Mouse (Mus musculus): ENCODE measurements around the gene Amigo3. TPM values are rescaled to one million over a fixed set of nuclear protein-coding genes. Genes with fewer than 3 reads are reported as not detected.
"Not testable (repeated sequence)": the region's sequence is repeated elsewhere in the genome, so short reads cannot be mapped to it uniquely, and the experiment has no call there.

Gene Amigo3
- total RNA-seq (2021) = 1 to 10 TPM; 2.7 to 3.4 TPM
- long read RNA-seq, experiment 1, partial matches to known transcripts = 0 of 3 reads
- long read RNA-seq, experiment 1, other reads (novel, unspliced or antisense) = 0 of 3 reads
- long read RNA-seq, experiment 2, partial matches to known transcripts = 0 of 4 reads
- long read RNA-seq, experiment 2, other reads (novel, unspliced or antisense) = 0 of 4 reads

DNA sequence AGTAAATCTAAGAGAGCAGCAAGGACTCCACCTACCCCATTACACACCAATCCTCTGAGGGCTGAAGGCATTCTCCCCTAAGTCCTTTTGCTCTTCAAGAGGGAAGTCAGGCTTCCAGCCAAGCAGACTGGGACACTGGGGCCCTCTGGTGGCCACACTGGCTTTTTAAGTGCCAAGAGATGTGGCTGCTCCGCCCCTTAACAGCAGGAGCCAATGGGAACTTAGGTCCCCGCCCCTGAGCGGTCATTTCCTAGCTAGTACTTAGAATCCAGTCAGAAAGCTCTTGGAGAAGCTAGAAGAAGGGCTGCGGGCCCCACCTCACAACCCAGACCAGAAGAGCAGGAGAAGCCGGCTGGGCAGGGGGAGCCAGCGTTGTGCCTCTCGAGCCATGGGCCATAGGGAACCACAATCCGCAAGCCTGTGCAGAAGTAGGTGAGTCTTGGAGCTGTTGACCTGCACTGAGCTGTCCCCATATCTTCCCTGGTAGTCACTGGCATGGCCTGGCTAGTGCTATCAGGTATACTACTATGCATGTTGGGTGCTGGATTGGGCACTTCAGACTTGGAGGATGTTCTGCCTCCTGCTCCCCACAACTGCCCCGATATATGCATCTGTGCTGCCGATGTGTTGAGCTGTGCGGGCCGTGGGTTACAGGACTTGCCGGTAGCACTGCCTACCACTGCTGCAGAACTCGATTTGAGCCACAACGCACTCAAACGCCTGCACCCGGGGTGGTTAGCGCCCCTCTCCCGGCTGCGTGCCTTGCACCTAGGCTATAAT, at the start of gene Amigo3:
Amigo3 (plus strand) TSS at position 275 of the 780 bp plus-strand sequence.
- peak; percentile 98 for DNase-seq

DNA sequence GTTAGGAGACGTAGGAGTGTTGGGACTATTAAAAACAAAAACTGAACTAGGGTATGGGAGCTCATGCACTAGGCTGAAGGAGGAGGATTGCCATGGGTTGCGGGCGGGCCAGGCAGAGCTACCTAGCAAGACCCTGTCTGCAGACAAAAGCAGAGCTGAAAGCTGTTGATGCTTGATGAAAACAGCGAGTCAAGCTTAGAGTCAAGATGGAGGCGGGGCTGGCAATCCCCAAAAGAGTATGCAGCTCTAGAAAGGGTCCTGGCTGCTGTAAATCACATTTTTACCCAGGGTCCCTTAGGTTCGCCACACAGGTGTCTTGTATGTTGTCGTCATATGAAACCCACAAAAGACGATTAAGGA, 49.4 kb upstream of the Amigo3 start:
- peak; percentile 30 for DNase-seq

- DNase-seq = no peak
Measured at GRCm38 (mm10) chr9:108008041-108008440, 44.9 kb upstream of the Amigo3 start.

DNA sequence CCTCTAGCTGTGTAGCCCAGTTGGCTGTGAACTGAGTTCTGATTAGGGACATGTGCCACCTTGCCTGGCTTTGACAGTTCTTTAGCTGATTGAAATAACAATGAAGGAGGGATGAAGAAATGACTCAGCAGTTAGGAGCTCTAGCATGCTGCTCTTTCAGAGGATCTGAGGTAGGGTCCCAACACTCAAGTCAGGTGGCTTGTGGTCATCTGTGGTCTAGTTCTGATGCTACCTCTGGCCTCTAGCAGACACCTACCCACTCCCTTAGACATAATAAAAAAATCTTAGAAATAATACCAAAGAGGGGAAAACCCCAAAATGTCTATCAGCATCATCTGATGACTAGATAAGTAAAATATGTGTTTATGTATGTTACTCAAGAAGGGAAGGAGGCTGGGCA, 42.6 kb upstream of the Amigo3 start:
- DNase-seq = no peak

DNA sequence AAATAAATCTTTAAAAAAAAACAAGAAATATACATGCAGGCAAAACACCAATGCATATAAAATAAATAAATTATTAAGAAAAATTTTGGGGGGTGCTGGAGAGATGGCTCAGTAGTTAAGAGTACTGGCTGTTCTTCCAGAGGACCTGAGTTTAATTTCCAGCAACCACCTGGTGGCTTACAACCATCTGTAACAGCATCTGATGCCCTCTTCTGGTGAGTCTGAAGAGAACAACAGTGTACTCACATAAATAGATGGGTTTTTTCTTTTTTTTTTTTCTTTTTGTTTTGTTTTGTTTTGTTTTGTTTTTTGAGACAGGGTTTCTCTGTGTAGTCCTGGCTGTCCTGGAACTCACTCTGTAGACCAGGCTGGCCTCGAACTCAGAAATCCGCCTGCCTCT, 39.4 kb upstream of the Amigo3 start:
- DNase-seq = not testable (repeated sequence)

- no peak for DNase-seq
Measured at GRCm38 (mm10) chr9:108017127-108017526, 35.8 kb upstream of the Amigo3 start.

DNA sequence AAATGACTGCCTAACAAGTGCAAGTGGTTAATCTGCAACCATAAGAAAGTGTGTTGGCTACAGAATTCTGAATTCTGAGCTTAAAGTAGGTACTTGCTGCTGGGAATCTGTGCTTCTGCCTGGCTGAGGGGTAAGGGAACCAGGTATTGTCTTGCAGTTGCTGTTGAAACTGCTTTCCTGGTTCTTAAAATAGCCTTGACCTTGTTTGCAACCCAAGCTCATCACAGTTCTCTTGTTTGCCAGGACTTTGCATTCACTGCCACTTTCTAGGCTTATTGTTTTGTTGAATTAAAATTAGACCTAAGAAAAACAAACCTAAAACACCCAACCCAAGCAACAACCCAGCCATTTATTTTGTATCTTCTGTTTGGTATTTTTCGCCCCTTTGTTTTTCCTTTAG, 32.2 kb upstream of the Amigo3 start:
- no peak for DNase-seq

DNA sequence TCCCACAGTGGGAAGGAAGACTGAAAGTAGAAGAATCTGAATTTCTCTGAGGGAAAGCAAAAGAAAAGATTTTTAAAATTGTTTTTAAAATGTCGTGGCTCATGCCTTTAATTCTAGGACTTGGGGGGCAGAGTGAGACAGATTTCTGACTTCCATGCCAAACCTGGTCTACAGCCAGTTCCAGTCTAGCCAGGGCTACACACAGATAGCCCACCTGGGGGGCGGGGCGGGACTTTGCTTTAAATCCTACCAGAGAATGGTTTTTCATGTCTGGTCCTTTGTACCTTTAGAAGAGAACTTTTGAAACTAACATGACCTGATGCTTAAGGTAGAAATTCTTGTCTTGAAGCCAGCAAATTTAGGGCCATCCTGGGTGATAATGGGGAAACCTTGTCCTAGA, 29.7 kb upstream of the Amigo3 start:
- DNase-seq = no peak

- no peak for DNase-seq
Measured at GRCm38 (mm10) chr9:108026584-108026983, 26.4 kb upstream of the Amigo3 start.

DNA sequence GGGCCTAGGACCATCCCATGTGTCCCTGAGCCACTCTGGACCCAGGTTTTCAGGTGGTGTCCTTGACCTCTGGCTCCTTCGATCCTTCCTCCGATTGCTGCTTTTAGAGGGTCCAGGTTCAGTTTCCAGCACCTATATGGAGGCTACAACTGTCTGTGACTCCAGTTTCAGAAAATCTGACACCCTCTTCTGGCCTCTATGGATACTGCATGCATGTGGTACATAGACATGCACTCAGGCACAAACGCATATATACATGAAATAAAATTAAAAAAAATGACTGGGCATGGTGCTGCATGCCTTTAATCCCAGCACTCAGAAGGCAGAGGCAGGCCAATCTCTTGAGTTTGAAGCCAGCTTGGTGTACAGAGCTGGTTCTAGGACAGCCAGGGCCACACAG, 25.1 kb upstream of the Amigo3 start:
- no peak for DNase-seq

GRCm38 (mm10) chr9:108032126-108032525, 20.8 kb upstream of the Amigo3 start:
- no peak for DNase-seq

DNA sequence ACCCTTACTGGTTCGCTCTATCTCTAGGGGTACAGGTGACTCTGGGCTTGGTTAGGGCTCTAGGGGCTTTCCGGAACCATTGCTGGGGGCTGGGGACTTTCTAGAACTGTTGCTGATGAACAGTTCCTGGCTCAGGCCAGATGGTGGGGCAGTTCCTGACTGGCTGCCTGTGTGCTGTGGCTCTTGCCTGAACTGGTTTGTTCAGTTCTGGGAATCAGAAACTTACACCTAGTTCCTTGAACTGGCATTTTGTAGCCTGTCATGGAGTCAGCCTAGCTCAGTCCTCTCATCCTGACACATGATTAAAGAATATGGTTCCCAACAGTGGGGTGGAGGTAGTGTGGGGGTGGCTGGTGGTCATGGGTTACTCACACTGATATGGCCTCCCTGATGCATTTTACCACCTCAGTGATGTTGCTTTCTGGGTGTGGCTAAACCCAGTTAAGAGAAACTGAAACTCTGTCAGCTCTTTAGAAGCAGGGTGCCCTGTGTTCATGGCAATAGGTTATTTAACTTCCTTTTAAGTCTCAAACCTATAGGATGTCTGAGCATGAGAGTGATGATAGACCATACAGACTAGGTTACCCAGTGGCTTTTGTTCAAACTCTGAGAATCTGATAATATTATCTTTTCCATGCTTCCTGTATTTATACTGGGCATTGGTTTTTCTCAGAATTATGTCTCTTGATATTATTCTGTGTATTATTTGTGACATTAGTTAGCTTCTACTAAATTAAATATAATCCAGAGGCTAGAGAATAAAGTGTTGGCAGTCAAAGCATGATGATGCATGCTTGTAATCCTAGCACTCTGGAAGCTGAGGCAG, 17.4 kb upstream of the Amigo3 start:
- no peak for DNase-seq

DNA sequence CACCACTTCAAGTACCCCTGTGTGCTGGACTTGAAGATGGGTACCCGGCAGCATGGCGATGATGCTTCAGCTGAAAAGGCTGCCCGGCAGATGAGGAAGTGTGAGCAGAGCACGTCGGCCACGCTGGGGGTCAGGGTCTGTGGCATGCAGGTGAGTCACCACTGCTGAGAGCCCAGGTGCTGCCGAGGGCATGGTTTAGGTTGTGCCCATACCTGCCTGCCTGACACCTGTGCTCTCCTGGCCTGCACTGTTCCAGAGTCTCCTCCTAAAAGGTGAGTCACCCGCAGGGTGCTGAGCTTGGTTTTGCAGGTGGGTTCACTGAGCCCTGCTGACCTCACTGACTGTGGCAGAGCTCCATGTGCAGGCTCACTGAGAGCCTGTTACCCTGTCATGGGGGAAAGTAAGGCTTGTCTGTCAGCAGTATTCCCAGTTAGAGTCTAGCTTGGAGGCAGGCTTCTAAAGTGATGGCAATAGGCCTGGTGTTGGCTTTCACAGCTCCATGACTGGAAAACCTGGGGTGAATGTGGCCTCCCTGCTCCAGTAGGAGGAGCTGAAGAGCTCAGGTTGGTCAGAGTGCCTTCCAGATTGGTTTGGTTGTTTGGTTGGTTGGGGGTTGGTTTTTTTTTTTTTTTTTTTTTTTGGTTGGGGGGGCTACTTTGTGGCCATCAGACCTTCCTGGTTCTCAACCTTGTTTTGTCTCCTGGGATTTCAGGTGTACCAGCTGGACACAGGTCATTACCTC, 8.0 kb upstream of the Amigo3 start:
- no peak for DNase-seq

GRCm38 (mm10) chr9:108046582-108046981, 6.4 kb upstream of the Amigo3 start:
- DNase-seq = no peak

GRCm38 (mm10) chr9:108047601-108048565, 5.1 kb upstream of the Amigo3 start:
- no peak for DNase-seq

DNA sequence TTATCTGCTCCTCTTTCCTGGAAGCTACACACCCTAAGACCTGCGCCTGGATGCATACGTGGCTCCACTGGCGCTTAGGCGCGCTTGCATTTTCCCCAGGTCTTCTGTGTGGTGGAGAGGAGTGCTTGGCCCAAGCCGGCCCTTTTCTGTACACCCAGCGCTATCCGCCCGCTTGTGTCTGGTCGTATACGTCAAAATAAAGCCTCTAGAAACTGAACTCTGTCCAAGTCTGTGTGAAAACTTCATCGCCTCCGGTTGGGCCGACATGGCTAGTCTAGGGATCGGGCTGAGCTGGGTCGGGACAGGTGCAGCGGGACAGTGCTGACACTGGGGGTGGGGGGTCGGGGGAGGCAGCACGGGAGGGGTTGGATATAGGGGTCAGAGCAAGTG, 4.4 kb upstream of the Amigo3 start:
- no peak for DNase-seq

DNA sequence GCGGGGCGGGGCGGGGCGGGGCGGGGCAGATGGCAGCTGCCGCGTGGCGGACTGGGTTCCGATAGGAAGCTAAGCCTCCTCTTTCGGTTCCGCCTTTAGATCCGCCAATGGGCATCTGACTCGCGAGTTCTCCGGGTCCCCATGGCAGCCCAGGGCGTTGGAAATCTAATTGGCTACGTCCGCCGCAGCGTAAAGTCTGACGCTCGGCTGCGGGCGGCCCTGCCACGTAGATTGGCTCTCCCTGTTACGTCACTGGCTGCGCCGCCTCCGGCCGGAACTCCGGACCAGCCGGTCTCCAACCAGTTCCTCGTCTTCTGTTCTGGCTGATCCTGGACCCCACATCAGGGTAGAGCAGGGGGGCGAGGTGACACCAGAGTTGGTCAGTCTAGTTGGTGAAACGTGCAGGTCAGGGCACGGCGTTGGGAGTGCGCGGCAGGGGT, 3.9 kb upstream of the Amigo3 start, which contains the start of gene Gmppb:
Gmppb (plus strand) TSS at position 227 of the 440 bp plus-strand sequence.
- peak; percentile 97 for DNase-seq

GRCm38 (mm10) chr9:108049561-108050251, 3.3 kb upstream of the Amigo3 start:
- no peak for DNase-seq

GRCm38 (mm10) chr9:108051184-108051930, 1.6 kb upstream of the Amigo3 start:
- DNase-seq = no peak

GRCm38 (mm10) chr9:108051931-108052220, 1.1 kb upstream of the Amigo3 start:
- no peak for DNase-seq
